Mouse (Mus musculus) limb, embryonic 11.5 days (tissue): ENCODE results near the gene Vat1. TPM values are rescaled to one million over a fixed set of nuclear protein-coding genes. Genes with fewer than 3 reads are reported as not detected.
"Not testable (repeated sequence)": the region's sequence is repeated elsewhere in the genome, so short reads cannot be mapped to it uniquely, and the experiment has no call there.

Experiments
- ATAC-seq: fragments of 200-750 bp; cut with Nextera tagmentation; 2 replicates; pipeline ENCODE4 v1.8.0; 2017; ENCODE audit warnings: low read depth; ENCODE audit not compliant: insufficient number of reproducible peaks, low FRiP score, low TSS enrichment
- DNase-seq: peaks from one replicate; pipeline ENCODE4 v3.0.0-alpha.2; 2015; ENCODE audit warnings: low spot score
- H3K27ac ChIP-seq: fragments of 300-500 bp; sonication (generic); replicated peaks from 2 replicates; pipeline ENCODE4 v1.5.1; 2014; ENCODE audit warnings: low read depth, mild to moderate bottlenecking, low read length
- H3K27me3 ChIP-seq: fragments of 300-500 bp; sonication (generic); 2 replicates; pipeline ENCODE4 v1.6.1; 2014; ENCODE audit warnings: mild to moderate bottlenecking, low read length, mixed read lengths; ENCODE audit not compliant: control insufficient read depth, insufficient read depth
- H3K36me3 ChIP-seq: fragments of 300-500 bp; sonication (generic); 2 replicates; pipeline ENCODE4 v1.6.1; 2014; ENCODE audit warnings: mild to moderate bottlenecking, low read length, moderate library complexity, mixed read lengths; ENCODE audit not compliant: control insufficient read depth, insufficient read depth
- H3K4me1 ChIP-seq: fragments of 300-500 bp; sonication (generic); 2 replicates; pipeline ENCODE4 v1.6.1; 2014; ENCODE audit warnings: low read length, mixed read lengths; ENCODE audit not compliant: control insufficient read depth, insufficient read depth
- H3K4me2 ChIP-seq: fragments of 300-500 bp; sonication (generic); 2 replicates; pipeline ENCODE4 v1.6.1; 2014; ENCODE audit warnings: low read depth, mild to moderate bottlenecking, moderate library complexity; ENCODE audit not compliant: severe bottlenecking
- H3K4me3 ChIP-seq: fragments of 300-500 bp; sonication (generic); 2 replicates; pipeline ENCODE4 v1.5.1; 2014; ENCODE audit warnings: low read depth, low read length
- H3K9ac ChIP-seq: fragments of 300-500 bp; sonication (generic); 2 replicates; pipeline ENCODE4 v1.6.1; 2014; ENCODE audit warnings: mild to moderate bottlenecking, low read length
- H3K9me3 ChIP-seq: fragments of 300-500 bp; sonication (generic); 2 replicates; pipeline ENCODE4 v1.6.1; 2016; ENCODE audit warnings: low read length; ENCODE audit not compliant: control insufficient read depth
- WGBS: fragments of 180-500 bp; shearing (Covaris S2); extraction: QIAGEN DNeasy Blood & Tissue Kit; methylation state at CpG from one replicate; pipeline ENCODE4 v1.1.7; 2014; 5-methylcytosine and 5-hydroxymethylcytosine counted together
- polyA plus RNA-seq: library from polyadenylated mRNA; unstranded; fragments of >200 nt; fragmentation: Nextera tagmentation; extraction: Ambion mirVana; gene quantifications from 2 replicates; pipeline ENCODE4 v1.2.1, GENCODE M21; 2014

The Vat1 gene
- polyA plus RNA-seq, 1 experiment from 2014 or later, result 19.3 TPM

GRCm38 (mm10) chr11:101446860-101447259 is 19.2 kb downstream of the Vat1 start:
- H3K27ac ChIP-seq, H3K4me2 ChIP-seq, H3K9ac ChIP-seq, ATAC-seq, DNase-seq, H3K9me3 ChIP-seq, H3K4me1 ChIP-seq, H3K4me3 ChIP-seq, H3K27me3 ChIP-seq: not testable (repeated sequence)
- WGBS, result 92% methylated on average over 8 of the region's 8 CpGs
- H3K36me3 ChIP-seq, result peaks cover 21% of the 10 kb centered on the region

GRCm38 (mm10) chr11:101446319-101446718 is 19.7 kb downstream of the Vat1 start:
- ATAC-seq, result no peak

GRCm38 (mm10) chr11:101442760-101443159 is 23.3 kb downstream of the Vat1 start:
- peaks cover 10% of the 10 kb centered on the region; the same call in 1 of the 2 replicates for H3K4me1 ChIP-seq
- H3K4me3 ChIP-seq, result peak overlapping the region; percentile 87
- under 1% methylated on average over 14 of the region's 14 CpGs for whole genome bisulfite sequencing
- no peaks in the 10 kb centered on the region for H3K27me3 ChIP-seq
- ATAC-seq (no peak), DNase-seq (no peak)
- peak overlapping the region; percentile 95 for H3K4me2 ChIP-seq
- peak overlapping the region; percentile 86 for H3K27ac ChIP-seq
- H3K9ac ChIP-seq, result peak overlapping the region; percentile 93
- no peaks in the 10 kb centered on the region for H3K9me3 ChIP-seq
- H3K36me3 ChIP-seq, result peaks cover 21% of the 10 kb centered on the region

More at GRCm38 (mm10) chr11:101446319-101446718, 19.7 kb downstream of the Vat1 start:
- Histone ChIP-seq H3K9me3 (no peaks in the 10 kb centered on the region), H3K27ac (no peak overlapping the region), H3K27me3 (no peaks in the 10 kb centered on the region), H3K36me3 (peaks cover 21% of the 10 kb centered on the region), H3K4me3 (no peak overlapping the region), H3K4me1 (peaks cover 10% of the 10 kb centered on the region; the same call in 1 of the 2 replicates), H3K9ac (no peak overlapping the region), H3K4me2 (no peak overlapping the region)
- 93% methylated on average over 1 of the region's 1 CpGs for WGBS
- no peak for DNase-seq

DNA sequence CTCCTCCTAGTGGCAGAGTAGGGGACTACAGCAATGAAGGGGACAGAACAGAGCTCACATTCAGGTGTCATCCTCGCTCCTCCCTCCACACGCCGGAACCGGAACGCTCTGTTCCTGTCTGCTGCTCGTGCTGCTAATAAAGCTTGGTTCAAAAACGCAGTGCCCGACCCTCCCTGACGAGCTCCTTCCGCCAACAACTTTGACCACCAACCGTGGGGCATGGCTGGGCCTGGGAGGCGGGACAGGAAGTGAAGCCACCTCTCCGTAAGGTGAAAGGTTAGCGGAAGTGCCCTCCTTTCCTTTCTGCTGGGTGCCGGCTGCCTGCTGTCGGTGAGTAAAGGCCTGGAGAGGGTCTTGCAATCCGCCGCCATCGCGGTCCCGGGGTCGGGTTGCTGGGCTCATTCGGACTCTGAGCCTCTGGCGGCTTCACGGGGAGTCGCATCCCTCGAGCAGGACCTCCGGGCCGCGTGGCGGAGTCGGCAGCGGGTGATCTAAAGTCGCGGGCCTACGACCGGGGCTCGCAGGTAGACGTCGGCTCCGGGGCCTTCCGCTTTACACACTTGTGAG is 23.8 kb downstream of the Vat1 start, which contains the start of gene Rpl27:
Gene Rpl27, plus strand, starts transcription at position 172 of the 567 bp plus-strand sequence.
- peak; percentile 99 for DNase-seq
- Histone ChIP-seq H3K4me2 (peak within 1 kb of the TSS; percentile 95), H3K36me3 (peaks cover 21% of the 10 kb centered on the region), H3K4me1 (peaks cover 10% of the 10 kb centered on the region; the same call in 1 of the 2 replicates), H3K4me3 (peak within 1 kb of the TSS; percentile 87), H3K9ac (peak within 1 kb of the TSS; percentile 93), H3K9me3 (no peaks in the 10 kb centered on the region), H3K27me3 (no peaks in the 10 kb centered on the region), H3K27ac (peak within 1 kb of the TSS; percentile 86)
- WGBS, result 0% methylated on average over 42 of the region's 42 CpGs
- ATAC-seq, result peak; percentile 98

DNA sequence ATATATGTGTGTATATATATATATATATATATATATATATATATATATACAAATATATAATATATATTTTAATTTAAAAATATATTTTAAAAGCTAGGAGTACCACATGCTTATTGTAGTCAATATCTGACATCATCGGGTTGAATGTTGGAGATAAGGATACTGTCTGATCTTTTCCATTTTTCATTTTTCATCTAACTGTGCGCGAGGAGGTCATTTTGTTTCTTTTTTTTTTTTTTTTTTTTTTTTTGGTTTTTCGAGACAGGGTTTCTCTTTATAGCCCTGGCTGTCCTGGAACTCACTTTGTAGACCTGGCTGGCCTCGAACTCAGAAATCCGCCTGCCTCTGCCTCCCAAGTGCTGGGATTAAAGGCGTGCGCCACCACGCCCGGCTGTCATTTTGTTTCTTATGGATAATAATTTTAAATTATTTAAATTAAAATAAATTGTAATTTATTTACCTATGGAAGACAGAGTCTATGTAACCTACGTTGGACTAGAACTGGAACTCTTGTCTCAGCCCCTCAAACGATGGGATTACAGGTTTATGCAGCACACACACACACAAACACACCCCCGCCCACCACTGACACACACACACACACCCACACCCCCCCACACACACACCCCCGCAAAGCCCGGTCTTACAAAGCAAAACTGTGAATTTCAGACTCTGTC is 24.4 kb downstream of the Vat1 start:
- not testable (repeated sequence) for H3K27ac ChIP-seq, H3K9me3 ChIP-seq, H3K9ac ChIP-seq, DNase-seq, H3K27me3 ChIP-seq, H3K4me1 ChIP-seq
- 38% methylated on average over 14 of the region's 15 CpGs for WGBS
- Histone ChIP-seq H3K4me3 (0 out of 2 replicates have a peak overlapping the region, but pooled peaks have one; percentile 12), H3K36me3 (peaks cover 21% of the 10 kb centered on the region), H3K4me2 (peak overlapping the region; percentile 24; the same call in 1 of the 2 replicates)
- ATAC-seq, result peak; percentile 51; the same call in 1 of the 2 replicates

- DNase-seq, H3K36me3 ChIP-seq, ATAC-seq, H3K4me1 ChIP-seq, H3K27ac ChIP-seq, H3K9me3 ChIP-seq, H3K9ac ChIP-seq, H3K27me3 ChIP-seq, H3K4me2 ChIP-seq, H3K4me3 ChIP-seq: not testable (repeated sequence)
- 50% methylated on average over 3 of the region's 3 CpGs for WGBS
Observed at GRCm38 (mm10) chr11:101438006-101438405, 28.0 kb downstream of the Vat1 start.

GRCm38 (mm10) chr11:101436916-101437315 is 29.1 kb downstream of the Vat1 start:
- Histone ChIP-seq H3K9me3 (no peaks in the 10 kb centered on the region), H3K27ac (no peak overlapping the region), H3K4me2 (no peak overlapping the region), H3K27me3 (no peaks in the 10 kb centered on the region), H3K4me3 (no peak overlapping the region), H3K9ac (no peak overlapping the region), H3K4me1 (no peaks in the 10 kb centered on the region), H3K36me3 (peaks cover 9% of the 10 kb centered on the region; the same call in 1 of the 2 replicates)
- no peak for ATAC-seq
- no peak for DNase-seq
- WGBS, result 90% methylated on average over 4 of the region's 4 CpGs

DNA sequence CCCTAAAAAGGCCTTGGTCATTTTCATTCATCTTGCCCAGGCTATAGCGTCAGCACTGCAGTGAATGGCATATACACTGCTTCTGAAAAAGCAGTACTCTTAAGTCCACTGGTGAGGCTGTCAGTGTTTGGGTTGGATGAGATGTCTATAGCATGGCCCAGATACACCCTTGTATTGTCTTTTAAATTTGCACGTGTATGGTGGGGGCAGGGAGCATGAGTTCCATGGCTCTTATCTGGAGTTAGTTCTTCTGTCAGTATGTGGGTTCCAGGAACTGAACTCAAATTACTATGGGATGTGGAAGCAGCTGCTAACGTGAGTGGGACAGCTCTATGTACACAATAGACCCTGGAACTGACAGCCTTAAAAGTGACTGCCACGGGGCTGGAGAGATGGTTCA is 30.2 kb downstream of the Vat1 start:
- H3K36me3 ChIP-seq, result peaks cover 9% of the 10 kb centered on the region; the same call in 1 of the 2 replicates
- 88% methylated on average over 4 of the region's 4 CpGs for WGBS
- no peak overlapping the region for H3K9ac ChIP-seq
- H3K27ac ChIP-seq, result no peak overlapping the region
- no peak overlapping the region for H3K4me2 ChIP-seq
- no peaks in the 10 kb centered on the region for H3K4me1 ChIP-seq
- ATAC-seq (no peak), DNase-seq (no peak)
- H3K27me3 ChIP-seq, result no peaks in the 10 kb centered on the region
- no peaks in the 10 kb centered on the region for H3K9me3 ChIP-seq
- H3K4me3 ChIP-seq, result no peak overlapping the region
